Mouse (Mus musculus) liver, embryonic 14.5 days (tissue): Measurements from ENCODE around the gene Psma5. TPM values are rescaled to one million over a fixed set of nuclear protein-coding genes. Genes with fewer than 3 reads are reported as not detected.

Experiments used
- ATAC-seq: fragments of 200-750 bp; cut with Nextera tagmentation; 2 replicates; pipeline ENCODE4 v1.8.0; 2017; ENCODE audit warnings: moderate number of reproducible peaks, mild to moderate bottlenecking, moderate library complexity; ENCODE audit not compliant: insufficient read depth
- DNase-seq, 3 experiments: peaks; one replicate each; pipeline ENCODE4 v3.0.0-alpha.2; 2012 to 2013; ENCODE audit warnings: low read depth in 3 of 3, low spot score in 3 of 3
- H3K27ac ChIP-seq: fragments of 300-500 bp; sonication (generic); 2 replicates; pipeline ENCODE4 v1.5.1; 2014; ENCODE audit warnings: moderate library complexity, mild to moderate bottlenecking, control low read depth, inconsistent platforms
- H3K27me3 ChIP-seq: fragments of 300-500 bp; sonication (generic); 2 replicates; pipeline ENCODE4 v1.6.1; 2014; ENCODE audit warnings: mild to moderate bottlenecking, low read length, moderate library complexity; ENCODE audit not compliant: control insufficient read depth, insufficient read depth
- H3K36me3 ChIP-seq: fragments of 300-500 bp; sonication (generic); replicated peaks from 2 replicates; pipeline ENCODE4 v1.6.1; 2014; ENCODE audit warnings: low read depth; ENCODE audit not compliant: control insufficient read depth, insufficient read depth
- H3K4me1 ChIP-seq, 2 experiments: fragments of 200-500 bp in 1 of 2; fragments of 300-500 bp in 1 of 2; sonication (generic) in 1 of 2; replicated peaks; 2 replicates each; pipeline ENCODE4 v1.6.1; 2012 to 2014; ENCODE audit warnings: antibody characterized with exemption in 1 of 2, inconsistent platforms in 1 of 2, low read length in 1 of 2; ENCODE audit not compliant: control insufficient read depth in 2 of 2, insufficient read depth in 2 of 2
- H3K4me2 ChIP-seq: fragments of 300-500 bp; sonication (generic); 2 replicates; pipeline ENCODE4 v1.6.1; 2014; ENCODE audit warnings: low read depth, mild to moderate bottlenecking, control low read depth, moderate library complexity
- H3K4me3 ChIP-seq, 2 experiments: fragments of 200-500 bp in 1 of 2; fragments of 300-500 bp in 1 of 2; sonication (generic) in 1 of 2; 2 replicates each; pipeline ENCODE4 v1.5.1; 2012 to 2014; ENCODE audit warnings: low read depth in 2 of 2, low read length in 2 of 2, mild to moderate bottlenecking in 2 of 2, control low read depth in 1 of 2, inconsistent platforms in 1 of 2, moderate library complexity in 1 of 2; ENCODE audit not compliant: insufficient read depth in 1 of 2
- H3K9ac ChIP-seq: fragments of 300-500 bp; sonication (generic); replicated peaks from 2 replicates; pipeline ENCODE4 v1.6.1; 2014; ENCODE audit warnings: mild to moderate bottlenecking, control low read depth, moderate library complexity
- H3K9me3 ChIP-seq: fragments of 300-500 bp; sonication (generic); 2 replicates; pipeline ENCODE4 v1.6.1; 2016; ENCODE audit warnings: low read length, mixed read lengths; ENCODE audit not compliant: control insufficient read depth
- CTCF ChIP-seq: IDR thresholded peaks from 2 replicates; pipeline ENCODE4 v1.5.1; 2016; ENCODE audit warnings: antibody characterized with exemption, low read depth, control low read depth
- EP300 ChIP-seq: IDR thresholded peaks from 2 replicates; pipeline ENCODE4 v1.6.1; 2016; ENCODE audit warnings: antibody characterized with exemption, low read depth
- WGBS: fragments of 180-500 bp; shearing (Covaris S2); extraction: QIAGEN DNeasy Blood & Tissue Kit; methylation state at CpG from one replicate; pipeline ENCODE4 v1.1.7; 2014; ENCODE audit not compliant: insufficient replicate concordance; 5-methylcytosine and 5-hydroxymethylcytosine counted together
- polyA plus RNA-seq, 2 experiments: library from polyadenylated mRNA; depleted of rRNA in 1 of 2; stranded (reverse) in 1 of 2; unstranded in 1 of 2; fragments of >200 nt; fragmentation: Nextera tagmentation in 1 of 2; extraction: Ambion mirVana in 1 of 2; gene quantifications; 2 replicates each; pipeline versions ENCODE4 v1.2.1 to v1.2.3; 2012 to 2014

Psma5 gene
- polyA plus RNA-seq, 2 experiments: 93.8 to 192 TPM

GRCm38 (mm10) chr3:108286671-108287439 lies 30.1 kb downstream of the Psma5 start:
- peaks cover 0 to 40% of the 10 kb centered on the region in 2 experiments; a peak in 2 of 4 replicates for H3K4me1 ChIP-seq
- peak overlapping the region; percentile 26 for H3K4me2 ChIP-seq
- no peaks in the 10 kb centered on the region for H3K36me3 ChIP-seq
- DNase-seq (no peak), ATAC-seq (no peak)
- 51% methylated on average over 14 of the region's 14 CpGs for WGBS
- no peak overlapping the region for H3K27ac ChIP-seq
- TF ChIP-seq EP300 (no peak), CTCF (no peak)
- no peak overlapping the region for H3K4me3 ChIP-seq
- no peak overlapping the region for H3K9ac ChIP-seq
- no peaks in the 10 kb centered on the region for H3K9me3 ChIP-seq
- H3K27me3 ChIP-seq: peaks cover 23% of the 10 kb centered on the region

- Histone ChIP-seq H3K9ac (no peak overlapping the region), H3K27ac (no peak overlapping the region), H3K4me1 (peaks cover 0 to 41% of the 10 kb centered on the region in 2 experiments; a peak in 2 of 4 replicates), H3K36me3 (no peaks in the 10 kb centered on the region), H3K4me3 (no peak overlapping the region), H3K27me3 (peaks cover 23% of the 10 kb centered on the region), H3K4me2 (peak overlapping the region; percentile 26), H3K9me3 (no peaks in the 10 kb centered on the region)
- TF ChIP-seq EP300: no peak
- TF ChIP-seq CTCF: no peak
- ATAC-seq: no peak
- no peak for DNase-seq
- 57% methylated on average over 17 of the region's 17 CpGs for WGBS
Observed at GRCm38 (mm10) chr3:108287811-108288805, 31.4 kb downstream of the Psma5 start.

GRCm38 (mm10) chr3:108289311-108290130 lies 32.8 kb downstream of the Psma5 start:
- no peak for DNase-seq
- Histone ChIP-seq H3K36me3 (no peaks in the 10 kb centered on the region), H3K9ac (no peak overlapping the region), H3K4me2 (no peak overlapping the region), H3K27me3 (peaks cover 10% of the 10 kb centered on the region), H3K4me3 (no peak overlapping the region), H3K27ac (no peak overlapping the region), H3K9me3 (no peaks in the 10 kb centered on the region), H3K4me1 (peaks cover 2 to 44% of the 10 kb centered on the region in 2 experiments; a peak in 2 of 4 replicates)
- no peak for TF ChIP-seq EP300
- no peak for TF ChIP-seq CTCF
- 59% methylated on average over 13 of the region's 13 CpGs for WGBS
- ATAC-seq: peak; percentile 14; the same call in 1 of the 2 replicates

GRCm38 (mm10) chr3:108291036-108291799 lies 34.5 kb downstream of the Psma5 start:
- WGBS: 64% methylated on average over 17 of the region's 17 CpGs
- Histone ChIP-seq H3K9ac (no peak overlapping the region), H3K36me3 (no peaks in the 10 kb centered on the region), H3K27ac (no peak overlapping the region), H3K4me2 (no peak overlapping the region), H3K9me3 (no peaks in the 10 kb centered on the region), H3K4me1 (peaks cover 18 to 57% of the 10 kb centered on the region in 2 experiments), H3K4me3 (no peak overlapping the region), H3K27me3 (no peaks in the 10 kb centered on the region)
- ATAC-seq (no peak), DNase-seq (no peak)
- TF ChIP-seq CTCF: no peak
- TF ChIP-seq EP300: no peak
